Mouse (Mus musculus): ENCODE measurements around the gene Wfdc9. TPM values are rescaled to one million over a fixed set of nuclear protein-coding genes. Genes with fewer than 3 reads are reported as not detected.

The Wfdc9 gene
- total RNA-seq (2021), result not detected
- long read RNA-seq, experiment 1, result 0 reads
- long read RNA-seq, experiment 2, result 0 reads

GRCm38 (mm10) chr2:164656483-164656882 lies at the start of gene Wfdc9:
TSS of gene Wfdc9 (minus strand) at chr2:164656583.
- no peak for DNase-seq
- intact Hi-C loops (cut with DNase I), result no loop called here

- intact Hi-C loops (cut with DNase I), result no loop called here
These were observed 49.6 kb upstream of the Wfdc9 start for GRCm38 (mm10) chr2:164705991-164706390.

GRCm38 (mm10) chr2:164705328-164705727 lies 48.9 kb upstream of the Wfdc9 start:
- no peak for DNase-seq

More at GRCm38 (mm10) chr2:164705991-164706390, 49.6 kb upstream of the Wfdc9 start:
- no peak for DNase-seq

GRCm38 (mm10) chr2:164704235-164704634 lies 47.9 kb upstream of the Wfdc9 start:
- no peak for DNase-seq
- intact Hi-C loops (cut with DNase I), result no loop called here

More at GRCm38 (mm10) chr2:164705328-164705727, 48.9 kb upstream of the Wfdc9 start:
- intact Hi-C loops (cut with DNase I), result no loop called here

- DNase-seq, result no peak
- intact Hi-C loops (cut with DNase I), result no loop called here
These were observed 45.4 kb upstream of the Wfdc9 start for GRCm38 (mm10) chr2:164701761-164702160.

GRCm38 (mm10) chr2:164700959-164701358 lies 44.6 kb upstream of the Wfdc9 start:
- intact Hi-C loops (cut with DNase I), result no loop called here
- no peak for DNase-seq

- no peak for DNase-seq
These were observed 41.8 kb upstream of the Wfdc9 start, which contains the start of gene Spint4 for GRCm38 (mm10) chr2:164698201-164698600. TSS of gene Spint4 (plus strand) at chr2:164698501.

GRCm38 (mm10) chr2:164684807-164685206 lies 28.4 kb upstream of the Wfdc9 start, which contains the start of gene Wfdc13:
TSS of gene Wfdc13 (plus strand) at chr2:164685107.
- intact Hi-C loops (cut with DNase I), result no loop called here
- DNase-seq, result no peak

More at GRCm38 (mm10) chr2:164698201-164698600, 41.8 kb upstream of the Wfdc9 start, which contains the start of gene Spint4:
- intact Hi-C loops (cut with DNase I), result no loop called here

- intact Hi-C loops (cut with DNase I), result loop anchor here (1.0 to 5.0 kb wide), 2 partner anchors 45 to 112 kb away; no protein-coding TSS in a partner anchor
- no peak for DNase-seq
These were observed 23.5 kb upstream of the Wfdc9 start for GRCm38 (mm10) chr2:164679906-164680305.

GRCm38 (mm10) chr2:164678848-164679625 lies 22.7 kb upstream of the Wfdc9 start:
- peak; percentile 62 to 82 for DNase-seq
- intact Hi-C loops (cut with DNase I), result loop anchor here (1.0 to 5.0 kb wide), 2 partner anchors 46 to 113 kb away; no protein-coding TSS in a partner anchor

- intact Hi-C loops (cut with DNase I), result loop anchor here (5.0 kb wide), 1 partner anchor 115 kb away; no protein-coding TSS in a partner anchor
- DNase-seq, result no peak
These were observed 20.7 kb upstream of the Wfdc9 start for GRCm38 (mm10) chr2:164676916-164677685.

- no peak for DNase-seq
- intact Hi-C loops (cut with DNase I), result loop anchor here (5.0 kb wide), 1 partner anchor 116 kb away; no protein-coding TSS in a partner anchor
These were observed 19.7 kb upstream of the Wfdc9 start for GRCm38 (mm10) chr2:164676103-164676502.

- no peak for DNase-seq
- intact Hi-C loops (cut with DNase I), result no loop called here
These were observed 17.6 kb upstream of the Wfdc9 start, which contains the start of gene Wfdc11 for GRCm38 (mm10) chr2:164673987-164674386. TSS of gene Wfdc11 (minus strand) at chr2:164674087.

- intact Hi-C loops (cut with DNase I), result no loop called here
- no peak for DNase-seq
These were observed 14.6 kb upstream of the Wfdc9 start for GRCm38 (mm10) chr2:164670938-164671337.

- no peak for DNase-seq
- intact Hi-C loops (cut with DNase I), result no loop called here
These were observed 13.9 kb upstream of the Wfdc9 start for GRCm38 (mm10) chr2:164670261-164670660.

- intact Hi-C loops (cut with DNase I), result no loop called here
- DNase-seq, result no peak
These were observed 8.5 kb upstream of the Wfdc9 start for GRCm38 (mm10) chr2:164664851-164665250.

GRCm38 (mm10) chr2:164655858-164656257 lies 525 bp downstream of the Wfdc9 start, which contains the start of gene Wfdc10:
TSS of gene Wfdc10 (plus strand) at chr2:164656046.
- DNase-seq, result peak; percentile 30 to 62
- intact Hi-C loops (cut with DNase I), result no loop called here

- no peak for DNase-seq
- intact Hi-C loops (cut with DNase I), result no loop called here
These were observed 14.3 kb downstream of the Wfdc9 start for GRCm38 (mm10) chr2:164641881-164642673.

GRCm38 (mm10) chr2:164641129-164641528 lies 15.3 kb downstream of the Wfdc9 start:
- intact Hi-C loops (cut with DNase I), result no loop called here
- DNase-seq, result peak in 1 of 2 experiments; percentile 10

GRCm38 (mm10) chr2:164638696-164639095 lies 17.7 kb downstream of the Wfdc9 start, which contains the start of gene Wfdc16:
TSS of gene Wfdc16 (minus strand) at chr2:164638796.
- no peak for DNase-seq

More at GRCm38 (mm10) chr2:164638696-164639095, 17.7 kb downstream of the Wfdc9 start, which contains the start of gene Wfdc16:
- intact Hi-C loops (cut with DNase I), result no loop called here
